Mouse (Mus musculus) heart, adult 9 months (tissue): Measurements from ENCODE around the gene Rad51b.

Source experiments
- DNase-seq, 2 experiments: peaks; one replicate each; pipeline ENCODE4 v3.0.0; 2022; ENCODE audit warnings: low spot score in 2 of 2

The Rad51b gene

GRCm38 (mm10) chr12:79832611-79833010 is 535.5 kb downstream of the Rad51b start:
- DNase-seq, result no peak

- no peak for DNase-seq
Observed at GRCm38 (mm10) chr12:79835521-79835920, 538.4 kb downstream of the Rad51b start.

GRCm38 (mm10) chr12:79838181-79838961 is 541.3 kb downstream of the Rad51b start:
- peak; percentile 91 to 95 for DNase-seq

GRCm38 (mm10) chr12:79839096-79839941 is 542.2 kb downstream of the Rad51b start:
- no peak for DNase-seq

- DNase-seq, result no peak
Observed at GRCm38 (mm10) chr12:79840465-79840864, 543.4 kb downstream of the Rad51b start.

- peak; percentile 48 to 52 for DNase-seq
Observed at GRCm38 (mm10) chr12:79841248-79841647, 544.2 kb downstream of the Rad51b start.

- no peak for DNase-seq
Observed at GRCm38 (mm10) chr12:79842319-79842718, 545.2 kb downstream of the Rad51b start.

- no peak for DNase-seq
Observed at GRCm38 (mm10) chr12:79843002-79843401, 545.9 kb downstream of the Rad51b start.

GRCm38 (mm10) chr12:79843496-79843895 is 546.4 kb downstream of the Rad51b start:
- no peak for DNase-seq

- no peak for DNase-seq
Observed at GRCm38 (mm10) chr12:79846247-79847151, 549.4 kb downstream of the Rad51b start.

GRCm38 (mm10) chr12:79848539-79848938 is 551.5 kb downstream of the Rad51b start:
- DNase-seq, result no peak

- DNase-seq, result peak in 1 of 2 experiments; percentile 39
Observed at GRCm38 (mm10) chr12:79850021-79850420, 552.9 kb downstream of the Rad51b start.

GRCm38 (mm10) chr12:79851898-79852297 is 554.8 kb downstream of the Rad51b start:
- no peak for DNase-seq

- no peak for DNase-seq
Observed at GRCm38 (mm10) chr12:79852606-79853005, 555.5 kb downstream of the Rad51b start.

GRCm38 (mm10) chr12:79853901-79854490 is 556.9 kb downstream of the Rad51b start:
- DNase-seq, result no peak

GRCm38 (mm10) chr12:79854507-79854906 is 557.4 kb downstream of the Rad51b start:
- no peak for DNase-seq

GRCm38 (mm10) chr12:79856116-79856909 is 559.2 kb downstream of the Rad51b start:
- peak; percentile 81 to 89 for DNase-seq

GRCm38 (mm10) chr12:79857704-79858103 is 560.6 kb downstream of the Rad51b start:
- no peak for DNase-seq

GRCm38 (mm10) chr12:79858336-79858735 is 561.3 kb downstream of the Rad51b start:
- no peak for DNase-seq
